Mouse (Mus musculus): ENCODE results near the gene 4933402N03Rik. TPM values are rescaled to one million over a fixed set of nuclear protein-coding genes. Genes with fewer than 3 reads are reported as not detected.

Gene 4933402N03Rik
- total RNA-seq (2021) = not detected
- long read RNA-seq, experiment 1 = 0 reads
- long read RNA-seq, experiment 2 = 0 reads

DNA sequence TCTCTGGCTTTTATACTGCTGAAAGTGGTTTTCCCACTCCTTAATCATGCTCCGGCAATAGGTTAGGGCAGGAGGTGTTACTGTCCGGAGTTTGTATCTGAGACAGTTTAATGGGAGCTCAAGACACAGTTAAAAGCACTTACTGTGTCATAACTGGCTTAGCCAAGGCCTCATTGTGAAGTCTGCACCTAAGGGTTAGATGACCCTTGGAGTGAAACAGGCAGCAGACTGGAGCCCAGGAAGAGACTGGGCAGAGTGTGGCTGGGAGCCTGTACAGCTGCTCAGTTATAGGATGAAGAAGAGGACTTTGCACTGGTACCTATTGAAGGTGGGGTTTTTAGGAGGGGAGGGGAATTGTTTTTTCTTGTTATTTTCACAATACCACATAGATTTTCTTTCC lies at the start of gene 4933402N03Rik:
Gene 4933402N03Rik, minus strand, starts transcription at position 101 of the 400 bp plus-strand sequence.
- no peak for DNase-seq

DNA sequence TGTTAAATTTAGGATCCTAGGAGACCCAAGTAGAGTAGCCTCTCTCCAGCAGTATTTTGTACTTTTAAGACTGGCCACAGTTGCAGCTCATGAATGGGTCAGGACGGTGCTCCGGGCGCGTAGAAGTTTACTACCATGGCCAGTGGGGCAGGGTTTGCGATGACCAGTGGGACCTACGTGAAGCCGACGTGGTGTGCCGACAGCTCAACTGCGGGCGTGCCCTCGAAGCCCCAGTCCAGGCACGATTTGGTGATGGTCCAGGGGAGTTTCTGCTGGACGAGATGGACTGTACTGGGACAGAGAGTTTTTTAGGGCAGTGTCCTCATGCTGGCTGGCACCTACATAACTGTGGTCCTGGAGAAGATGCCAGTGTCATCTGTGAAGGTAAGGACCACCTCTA lies 41.9 kb upstream of the 4933402N03Rik start:
- DNase-seq = no peak

DNA sequence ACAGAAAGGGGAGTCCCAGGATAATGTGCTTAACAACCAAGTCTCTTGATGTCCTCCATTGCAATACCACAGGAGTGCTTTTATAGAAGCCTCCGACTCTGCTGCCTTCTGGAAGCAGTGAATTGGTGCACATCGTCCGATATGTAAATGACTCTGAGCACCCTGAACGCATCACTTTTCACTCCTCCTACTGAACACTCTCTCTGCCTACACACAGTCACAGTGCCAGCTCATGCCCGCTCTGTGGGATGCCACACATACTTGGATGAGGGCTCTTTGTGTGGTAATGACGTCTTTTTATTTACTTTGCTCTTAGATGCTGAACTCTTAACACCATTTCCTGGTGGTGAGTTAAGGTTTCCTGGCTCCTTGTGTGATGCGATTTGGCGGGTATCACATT lies 40.9 kb upstream of the 4933402N03Rik start:
- no peak for DNase-seq

DNA sequence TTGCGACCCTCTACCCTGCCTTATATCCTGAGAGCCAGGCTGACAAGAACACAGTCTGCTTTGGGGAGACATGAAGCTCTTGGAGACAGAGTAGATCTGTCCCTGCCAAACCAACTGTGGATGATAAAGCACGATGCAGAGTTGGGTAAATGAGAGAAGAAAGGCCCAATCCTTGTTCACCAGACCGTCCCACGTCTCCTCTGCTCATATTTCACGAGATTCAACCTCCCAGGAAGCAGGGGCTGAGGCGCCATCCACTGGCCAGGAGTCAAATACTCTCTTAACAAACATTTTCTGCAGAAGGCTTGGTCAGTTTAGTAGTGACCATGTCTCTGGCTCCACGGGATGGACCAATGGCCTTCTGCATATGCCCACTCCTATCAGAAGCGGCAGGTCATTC lies 38.2 kb upstream of the 4933402N03Rik start:
- no peak for DNase-seq

DNA sequence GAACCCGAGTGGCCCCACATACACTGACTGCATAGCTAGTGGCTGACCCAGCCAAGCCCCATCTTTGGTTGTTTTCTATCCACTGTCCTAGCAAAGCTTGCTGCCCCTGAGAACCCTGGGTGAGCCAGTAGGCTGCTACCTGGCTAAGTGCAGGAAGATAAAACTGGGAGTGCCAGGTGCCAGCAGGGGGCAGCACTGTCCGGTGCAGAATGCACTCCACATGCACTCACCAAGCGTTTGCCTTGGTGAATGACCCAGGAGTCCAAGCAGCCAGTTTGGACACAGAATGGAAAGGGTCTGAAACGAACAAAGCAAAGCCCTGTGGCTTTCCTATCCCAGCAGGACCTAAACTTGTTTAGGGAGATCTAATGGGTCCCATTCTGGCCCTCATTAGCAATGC lies 36.6 kb upstream of the 4933402N03Rik start:
- DNase-seq = peak; percentile 12

DNA sequence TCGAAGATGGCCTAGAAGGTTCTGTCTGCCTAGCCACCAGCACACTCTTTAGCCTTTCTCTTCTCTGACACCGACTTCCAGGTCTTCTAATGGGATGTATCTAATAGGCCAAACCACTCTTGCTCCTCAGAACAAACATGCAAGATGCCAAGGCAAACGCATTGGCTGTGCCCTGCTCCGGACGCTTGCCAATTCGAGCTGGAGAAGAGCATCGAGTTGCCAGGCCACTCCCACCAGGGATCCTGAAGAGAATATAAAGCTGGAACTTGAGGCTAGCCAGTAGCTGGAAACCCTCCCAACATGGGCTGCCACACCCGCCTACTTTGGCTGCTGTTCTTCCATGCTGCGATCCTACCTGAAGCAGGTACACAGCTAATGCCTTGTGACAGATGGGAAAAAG lies 28.0 kb upstream of the 4933402N03Rik start, which contains the start of gene 5430419D17Rik:
Gene 5430419D17Rik, plus strand, starts transcription at position 282 of the 400 bp plus-strand sequence.
- DNase-seq = no peak

DNA sequence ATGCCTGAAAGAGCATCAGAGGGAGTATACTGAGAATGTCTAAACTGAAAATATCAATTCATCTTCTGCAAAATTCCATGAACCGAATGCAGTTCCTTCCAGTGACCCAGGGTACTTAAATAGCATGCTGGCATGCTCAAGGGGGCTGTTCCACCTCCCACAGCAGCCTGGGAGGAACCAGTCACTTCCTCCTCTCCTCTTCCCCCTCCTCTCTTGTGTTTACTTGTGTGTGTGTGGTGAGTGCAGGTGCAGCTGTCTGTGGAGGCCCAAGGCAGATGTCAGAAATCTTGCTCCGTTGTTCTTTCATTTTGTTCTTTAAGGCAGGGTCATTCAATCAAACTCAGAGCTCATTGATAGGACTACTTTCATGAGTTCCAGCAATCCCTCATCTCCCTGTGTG lies 23.0 kb upstream of the 4933402N03Rik start:
- no peak for DNase-seq

DNA sequence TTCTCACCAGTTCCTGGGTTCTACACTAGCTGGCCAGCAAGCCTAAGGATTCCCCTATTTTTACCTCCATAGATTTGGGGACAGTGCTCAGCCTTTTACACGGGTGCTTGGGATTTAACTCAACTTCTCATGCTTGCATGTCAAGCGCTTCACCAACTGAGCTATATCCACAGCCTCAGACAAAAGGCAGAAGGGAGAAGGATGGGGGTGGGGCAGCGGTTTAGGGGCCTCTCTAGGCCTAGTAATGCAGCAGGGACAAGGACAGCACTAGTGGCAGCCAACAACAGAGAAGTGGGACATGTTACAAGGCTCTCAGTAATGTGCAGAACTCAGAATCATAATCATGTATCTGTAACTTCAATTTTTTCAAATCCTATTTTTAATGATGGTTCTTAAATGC lies 21.7 kb upstream of the 4933402N03Rik start:
- DNase-seq = no peak

DNA sequence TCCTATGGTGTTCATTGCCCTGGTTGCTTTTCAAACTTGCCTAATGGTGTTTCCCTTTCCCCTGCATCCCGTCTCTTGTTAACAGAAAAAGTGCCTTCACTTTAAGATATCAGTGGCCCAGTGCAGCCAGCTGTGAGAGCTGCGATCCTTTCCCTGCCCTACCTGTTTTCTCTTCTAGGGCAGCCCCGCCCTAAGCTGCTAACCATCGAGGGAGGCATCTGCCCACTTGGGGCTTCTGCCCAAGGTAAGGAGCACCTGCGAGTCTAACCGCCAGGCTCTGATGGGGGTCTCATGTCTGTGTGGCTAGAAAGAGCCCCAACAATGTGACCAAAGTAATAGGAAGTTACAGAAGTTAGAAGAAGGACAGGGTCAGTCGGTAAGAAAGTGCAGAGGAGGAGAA lies 16.1 kb upstream of the 4933402N03Rik start:
- DNase-seq = no peak

DNA sequence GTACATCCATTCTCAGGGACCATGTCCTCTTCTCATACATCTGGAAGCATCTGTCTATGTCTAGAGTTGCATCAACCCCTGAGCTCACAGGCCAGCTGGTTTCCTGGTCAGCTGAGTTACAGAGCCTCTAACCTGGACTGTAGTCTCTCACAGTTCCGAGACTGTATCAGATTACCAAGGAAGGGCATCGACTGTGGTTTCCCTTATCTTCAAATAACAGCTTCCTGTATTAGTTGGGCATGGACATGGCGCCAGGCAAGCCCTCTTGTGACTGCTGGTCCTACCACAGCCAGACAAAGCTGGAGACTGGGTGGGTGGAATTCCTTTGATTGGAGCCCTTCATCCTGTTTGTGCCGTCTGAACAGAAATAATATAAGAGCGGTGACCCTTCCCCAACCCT lies 6.9 kb upstream of the 4933402N03Rik start:
- DNase-seq = no peak

DNA sequence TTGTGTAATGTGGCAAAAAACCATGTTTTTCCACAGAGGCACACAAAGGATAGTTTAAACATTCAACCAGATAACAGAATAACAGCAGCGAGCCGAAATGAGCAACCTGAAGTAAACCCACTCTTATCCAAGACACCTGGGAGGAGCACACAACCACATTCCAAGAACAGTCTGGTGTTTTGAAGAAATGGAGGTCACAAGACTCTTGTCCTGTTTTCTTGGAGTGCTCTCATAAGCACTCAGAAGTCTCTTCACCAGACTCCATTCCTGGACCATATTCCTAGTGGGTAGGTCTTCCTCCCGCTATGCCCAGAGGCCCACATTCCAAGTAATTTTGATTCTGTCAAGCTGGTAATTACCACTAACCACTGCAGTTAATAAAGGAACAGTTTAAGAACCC lies 4.1 kb upstream of the 4933402N03Rik start:
- DNase-seq = no peak

DNA sequence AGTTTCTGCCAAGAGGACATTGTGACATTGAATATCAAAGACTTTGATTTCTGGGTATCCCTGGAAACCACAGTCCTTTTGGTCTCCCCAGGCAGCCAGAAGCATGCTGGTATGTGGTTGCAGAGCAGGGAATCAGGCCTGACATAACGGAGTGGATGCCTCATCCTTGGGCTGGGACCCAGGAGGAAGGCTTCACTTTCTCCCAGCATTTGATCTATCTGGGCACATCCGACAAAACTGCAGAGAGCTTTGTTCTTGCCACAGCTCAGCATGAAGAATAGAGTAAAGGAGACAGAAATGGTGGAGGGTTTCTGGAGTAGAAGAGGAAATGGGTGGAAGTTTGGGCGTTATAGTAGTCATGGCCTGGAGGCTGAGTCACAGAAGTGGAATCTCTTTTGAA lies 12.9 kb downstream of the 4933402N03Rik start:
- DNase-seq = no peak

DNA sequence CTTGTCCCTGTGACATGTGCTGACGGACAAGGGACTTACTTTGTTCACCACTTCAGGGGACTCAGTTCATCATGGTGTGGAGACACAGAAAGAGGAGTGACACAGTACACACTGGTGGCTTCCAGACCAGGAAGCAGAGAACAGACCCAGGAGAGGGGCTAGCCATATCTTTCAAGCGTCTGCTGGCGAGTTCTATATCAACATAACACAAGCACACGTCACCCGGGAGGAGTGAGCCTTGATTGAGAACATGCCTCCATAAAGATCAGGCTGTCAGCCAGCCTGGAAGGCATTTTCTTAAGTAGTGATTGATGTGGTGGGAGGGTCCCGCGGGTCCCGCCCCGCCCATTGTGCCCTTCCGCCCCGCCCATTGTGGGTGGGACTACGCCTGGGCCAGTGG lies 16.1 kb downstream of the 4933402N03Rik start:
- no peak for DNase-seq

DNA sequence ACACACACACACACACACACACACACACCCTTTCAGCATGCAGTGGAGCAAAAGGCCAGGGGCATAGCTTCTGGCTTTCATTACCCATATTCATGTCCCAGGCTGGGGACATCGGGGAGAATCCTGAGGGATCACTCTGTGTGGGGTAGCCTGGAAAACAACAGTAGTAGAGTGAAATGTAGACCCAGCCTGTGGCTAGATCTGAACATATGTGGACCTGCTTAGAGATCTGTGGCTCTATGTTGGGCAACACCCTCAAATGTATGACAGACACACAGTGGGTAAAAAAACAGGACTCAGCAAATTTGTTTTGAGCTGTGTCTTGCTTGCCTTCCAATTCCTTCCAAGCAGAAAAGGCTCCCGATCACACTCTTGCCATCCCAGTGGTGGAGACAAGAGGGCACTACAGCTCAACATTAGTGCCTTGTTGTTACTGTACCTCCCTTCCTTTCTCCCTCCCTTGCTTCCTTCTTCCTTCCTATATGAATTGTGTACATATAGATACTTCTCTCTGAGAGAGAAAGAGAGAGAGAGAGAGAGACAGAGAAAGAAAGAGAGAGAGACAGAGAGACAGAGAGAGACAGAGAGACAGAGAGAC lies 23.8 kb downstream of the 4933402N03Rik start:
- DNase-seq = no peak

DNA sequence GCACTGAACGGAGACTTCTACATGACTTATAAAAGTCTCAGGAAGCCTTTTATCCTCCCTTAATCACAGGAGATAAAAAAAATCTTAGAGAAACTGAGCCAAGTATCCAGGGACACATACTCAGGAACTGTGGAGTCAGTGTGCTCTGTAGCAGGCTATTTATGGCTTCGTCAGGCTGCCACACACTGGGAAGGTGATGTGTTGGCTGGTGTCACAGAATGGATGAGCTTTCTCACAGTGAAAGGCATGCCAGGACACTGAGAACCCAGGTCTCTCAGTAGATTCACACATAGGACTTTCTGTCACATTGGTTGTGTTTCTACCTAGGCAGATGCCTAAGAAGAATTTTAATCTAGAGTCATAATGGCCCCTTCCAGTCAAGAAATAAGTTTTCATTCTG lies 31.7 kb downstream of the 4933402N03Rik start:
- DNase-seq = no peak

DNA sequence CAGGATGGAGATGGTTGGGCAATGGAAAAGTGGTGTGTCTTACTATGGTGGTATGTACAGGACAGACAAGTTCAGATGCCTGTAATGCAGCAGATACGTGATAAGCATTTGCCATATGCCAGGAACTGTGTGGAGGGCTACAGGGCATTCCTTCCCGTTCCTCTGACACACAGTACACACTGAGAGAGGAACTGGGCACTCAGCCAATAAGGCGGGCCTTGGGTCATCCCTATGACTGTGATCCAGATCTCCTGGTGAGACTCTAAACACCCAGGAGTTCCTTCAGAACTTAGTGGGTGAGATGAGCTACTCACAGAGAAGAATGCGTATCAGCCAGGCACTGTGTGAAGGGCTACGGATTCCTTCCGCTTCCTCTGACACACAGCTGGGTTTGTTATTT lies 32.4 kb downstream of the 4933402N03Rik start:
- peak; percentile 8 for DNase-seq

DNA sequence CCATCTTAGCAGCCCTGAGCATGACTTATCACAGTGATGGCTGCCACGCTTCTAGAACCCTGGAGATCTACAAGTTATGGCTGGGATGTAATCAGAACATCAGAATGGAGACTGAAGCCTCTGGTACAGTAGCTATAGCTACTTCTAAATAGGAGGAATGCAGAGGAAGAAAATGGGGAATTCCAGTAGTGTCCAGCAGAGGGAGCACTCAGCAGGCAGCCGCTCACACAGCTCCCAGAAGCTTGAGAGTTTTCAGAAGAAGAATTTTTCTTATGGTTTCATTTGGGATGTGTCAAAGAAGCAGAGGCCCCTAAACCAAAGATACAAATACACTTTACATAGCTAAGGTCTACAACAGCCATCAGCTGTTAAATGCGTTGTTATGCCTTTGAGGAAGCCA lies 33.6 kb downstream of the 4933402N03Rik start:
- DNase-seq = peak; percentile 47

Other genes with a start within 250 kb of the 4933402N03Rik start
- gene Htra1, start 210.2 kb downstream of the 4933402N03Rik start, total RNA-seq (2021) = 100 to 1,000 TPM in 1 of 2 experiments, 10 to 100 TPM in 1; 93.5 to 103 TPM
- gene Dmbt1, start 114.3 kb downstream of the 4933402N03Rik start, total RNA-seq (2021) = not detected
- gene 5430419D17Rik, start 28.1 kb upstream of the 4933402N03Rik start, total RNA-seq (2021) = not detected
- not detected for gene Cuzd1, start 176.0 kb upstream of the 4933402N03Rik start, total RNA-seq (2021)
- gene Fam24b, start 183.2 kb upstream of the 4933402N03Rik start, total RNA-seq (2021) = not detected
- gene Fam24a, start 187.6 kb upstream of the 4933402N03Rik start, total RNA-seq (2021) = not detected
- 10 to 100 TPM; 14.2 to 15.0 TPM for gene 2310057M21Rik, start 216.4 kb upstream of the 4933402N03Rik start, total RNA-seq (2021)
- 10 to 100 TPM; 30.1 to 36.2 TPM for gene Pstk, start 224.8 kb upstream of the 4933402N03Rik start, total RNA-seq (2021)

All from gastrocnemius, postnatal 10 days (tissue).